Mouse (Mus musculus) CH12.LX (cell line): ENCODE results near the gene Anpep.

Experiments
- BHLHE40 ChIP-seq: IDR thresholded peaks from 2 replicates; pipeline ENCODE4 v1.6.1; 2011; ENCODE audit warnings: mild to moderate bottlenecking, low read depth, low read length, improper control_type of control experiment
- SIN3A ChIP-seq: IDR thresholded peaks from 2 replicates; pipeline ENCODE4 v1.6.1; 2012; ENCODE audit warnings: low read length, improper control_type of control experiment, inconsistent platforms
- TCF12 ChIP-seq: IDR thresholded peaks from 2 replicates; pipeline ENCODE4 v1.6.1; 2014; ENCODE audit warnings: low read depth, mild to moderate bottlenecking, inconsistent platforms, low read length, improper control_type of control experiment

DNA sequence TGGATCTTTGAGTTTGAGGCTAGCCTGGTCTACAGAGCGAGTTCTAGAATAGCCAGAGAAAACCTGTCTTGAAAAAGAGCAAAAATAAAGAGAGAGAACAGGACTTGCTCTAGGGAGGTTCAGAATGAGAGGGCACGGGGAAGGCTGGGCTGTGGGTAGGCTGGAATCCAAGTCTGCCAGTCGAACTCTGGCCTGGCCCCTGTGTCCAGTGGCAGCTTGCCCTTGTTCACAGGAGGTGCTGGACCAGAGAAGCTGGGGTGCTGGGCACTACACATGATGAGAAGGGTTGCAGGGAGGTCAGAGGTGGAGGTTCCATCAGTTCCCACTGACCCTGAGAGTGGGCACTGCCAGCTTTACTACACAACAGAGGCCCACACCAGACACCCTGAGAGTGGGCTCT lies 32.5 kb downstream of the Anpep start:
- TF ChIP-seq SIN3A (no peak), TCF12 (no peak), BHLHE40 (no peak)
